Mouse (Mus musculus): ENCODE measurements around the gene Pola1.
"Not testable (repeated sequence)": the region's sequence is repeated elsewhere in the genome, so short reads cannot be mapped to it uniquely, and the experiment has no call there.

Pola1 gene

GRCm38 (mm10) chrX:93429738-93430260, 202.2 kb downstream of the Pola1 start:
- DNase-seq (ENCODE audit: low spot score) = no peak

- peak; percentile 4 for DNase-seq (ENCODE audit: low spot score)
These were observed 202.8 kb downstream of the Pola1 start for GRCm38 (mm10) chrX:93428956-93429737.

GRCm38 (mm10) chrX:93400871-93401270, 231.1 kb downstream of the Pola1 start:
- not testable (repeated sequence) for DNase-seq (ENCODE audit: low spot score)

- DNase-seq (ENCODE audit: low spot score) = no peak
These were observed 234.9 kb downstream of the Pola1 start for GRCm38 (mm10) chrX:93397089-93397488.

GRCm38 (mm10) chrX:93377285-93377972, 254.5 kb downstream of the Pola1 start:
- no peak for DNase-seq (ENCODE audit: low spot score)

- no peak for DNase-seq (ENCODE audit: low spot score)
These were observed 258.5 kb downstream of the Pola1 start for GRCm38 (mm10) chrX:93373503-93373902.

GRCm38 (mm10) chrX:93369708-93370107, 262.2 kb downstream of the Pola1 start:
- DNase-seq (ENCODE audit: low spot score) = no peak

DNA sequence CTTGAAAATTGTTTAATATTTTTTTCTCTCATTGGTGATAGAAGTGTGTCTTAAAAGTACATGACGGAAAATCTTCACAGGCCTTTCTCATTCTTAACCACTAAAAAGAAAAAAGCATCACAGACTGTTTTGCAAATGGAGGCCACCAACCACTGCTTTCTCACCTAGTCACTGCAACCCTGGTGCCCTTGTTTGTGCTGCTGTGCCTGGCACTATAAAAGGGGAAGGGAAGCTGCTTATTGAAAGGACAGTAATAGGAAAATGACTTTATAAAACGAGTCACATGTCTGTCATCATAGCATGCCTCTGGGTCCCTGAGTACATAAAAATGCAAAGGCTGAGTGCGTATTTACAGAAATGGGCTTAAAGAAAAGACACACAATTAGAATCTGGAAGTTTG, 263.7 kb downstream of the Pola1 start:
- no peak for DNase-seq (ENCODE audit: low spot score)

- DNase-seq (ENCODE audit: low spot score) = no peak
These were observed 310.6 kb downstream of the Pola1 start for GRCm38 (mm10) chrX:93321336-93321735.

DNA sequence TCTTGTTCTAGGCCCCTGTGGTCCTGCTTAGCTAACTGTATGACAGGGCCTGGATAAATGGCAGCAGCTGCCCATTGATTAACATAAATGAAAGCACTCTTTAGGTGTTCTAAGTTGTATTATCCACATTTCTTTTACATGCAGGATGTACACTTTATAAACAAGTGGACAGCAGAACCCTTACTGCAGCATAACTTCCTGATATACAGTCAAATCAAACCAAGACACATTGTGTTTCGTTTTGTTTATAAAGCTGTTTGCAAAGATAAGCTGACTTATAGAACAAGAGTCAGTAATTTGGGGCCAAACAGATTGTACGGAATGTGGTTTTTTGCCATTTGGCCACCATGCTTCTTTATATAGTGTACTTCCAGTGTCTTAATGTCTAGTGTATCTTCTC, 312.0 kb downstream of the Pola1 start:
- no peak for DNase-seq (ENCODE audit: low spot score)

GRCm38 (mm10) chrX:93317577-93317976, 314.4 kb downstream of the Pola1 start:
- DNase-seq (ENCODE audit: low spot score) = no peak

GRCm38 (mm10) chrX:93305780-93306179, 326.2 kb downstream of the Pola1 start:
- no peak for DNase-seq (ENCODE audit: low spot score)

DNA sequence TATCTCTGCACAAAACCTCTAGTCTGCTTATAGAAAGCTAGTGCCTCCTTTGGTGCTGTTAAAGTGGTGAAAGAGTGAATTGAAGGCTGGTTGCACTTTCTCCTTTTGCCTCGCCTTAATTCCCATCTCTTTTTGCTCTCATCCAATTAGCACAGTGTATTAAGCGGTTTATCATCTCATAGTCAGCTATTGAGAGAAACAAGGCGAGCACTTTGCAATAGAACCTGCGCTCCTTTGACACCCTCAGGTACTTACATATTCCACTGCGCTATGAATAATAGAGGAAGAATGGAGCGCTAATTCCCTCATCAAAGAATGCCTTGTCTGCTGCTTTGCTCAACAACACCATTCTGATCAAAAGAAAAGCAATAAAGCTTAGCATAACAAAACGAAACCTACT, 330.2 kb downstream of the Pola1 start:
- no peak for DNase-seq (ENCODE audit: low spot score)

- DNase-seq (ENCODE audit: low spot score) = no peak
These were observed 331.7 kb downstream of the Pola1 start for GRCm38 (mm10) chrX:93300183-93300815.

- no peak for DNase-seq (ENCODE audit: low spot score)
These were observed 332.2 kb downstream of the Pola1 start for GRCm38 (mm10) chrX:93299771-93300170.

DNA sequence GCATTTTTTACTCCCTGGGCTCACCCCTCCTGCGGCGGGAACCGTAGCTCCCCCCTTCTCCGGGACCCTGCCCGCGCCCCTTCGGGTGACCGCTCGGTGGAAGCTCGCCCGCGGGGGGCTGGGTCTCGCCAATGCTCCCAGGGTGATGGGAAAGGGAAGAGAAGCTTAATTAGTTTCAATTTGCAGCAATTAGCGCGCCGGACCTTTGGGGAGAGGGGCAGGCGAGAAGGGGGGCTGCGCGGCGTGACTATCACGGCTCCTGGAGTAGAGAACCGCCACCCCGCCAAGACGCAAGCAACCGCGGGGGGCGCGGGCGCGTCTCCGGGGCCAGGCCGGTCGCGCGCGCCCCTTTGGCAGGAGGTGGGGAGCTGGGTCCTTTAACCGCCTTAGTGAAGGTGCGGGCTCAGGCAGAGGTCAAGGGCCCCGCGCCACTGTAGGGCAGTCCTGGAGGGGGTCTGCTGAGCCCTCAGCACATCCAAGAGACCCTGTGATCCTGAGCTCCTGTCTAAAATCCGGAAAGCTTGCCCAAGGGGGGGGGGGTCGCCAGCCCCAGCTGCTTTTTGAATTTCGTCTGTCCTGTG, 332.8 kb downstream of the Pola1 start:
- no peak for DNase-seq (ENCODE audit: low spot score)

DNA sequence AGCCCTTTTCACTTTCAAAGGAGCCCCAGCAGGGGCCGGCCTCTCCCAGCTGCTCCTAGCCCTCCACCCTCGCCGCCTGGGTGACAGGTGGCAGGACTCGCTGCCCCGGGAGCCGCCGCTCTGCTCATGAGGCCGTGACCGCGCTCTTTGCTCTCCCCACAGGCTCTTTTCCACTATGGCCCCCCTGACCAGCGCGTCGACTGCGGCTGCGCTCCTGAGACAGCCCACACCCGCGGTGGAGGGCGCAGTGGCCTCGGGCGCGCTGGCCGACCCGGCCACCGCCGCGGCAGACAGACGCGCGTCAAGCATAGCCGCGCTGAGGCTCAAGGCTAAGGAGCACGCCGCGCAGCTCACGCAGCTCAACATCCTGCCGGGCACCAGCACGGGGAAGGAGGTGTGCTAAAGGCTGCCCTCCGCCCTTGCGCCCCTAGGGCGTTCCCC, 334.9 kb downstream of the Pola1 start:
- DNase-seq (ENCODE audit: low spot score) = no peak

DNA sequence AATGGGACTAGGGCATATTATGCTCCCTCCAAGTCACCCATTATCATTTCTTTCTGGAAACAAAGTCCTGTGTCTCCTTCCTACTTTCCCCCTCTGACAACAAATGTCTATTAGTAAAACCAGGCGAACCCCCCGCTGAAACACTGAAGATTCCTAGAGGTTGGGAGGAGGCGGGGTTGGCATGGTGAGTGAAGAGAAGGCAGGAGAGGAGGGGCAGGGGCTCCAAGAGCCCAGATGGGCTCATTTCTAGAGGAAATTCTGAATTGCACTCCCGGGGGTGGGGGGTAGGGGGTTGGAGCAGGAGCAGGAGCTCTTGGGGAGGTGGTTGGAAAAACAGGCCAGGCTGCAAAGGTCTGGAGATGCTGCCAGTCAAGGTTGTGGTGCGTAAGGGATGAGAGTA, 336.1 kb downstream of the Pola1 start:
- no peak for DNase-seq (ENCODE audit: low spot score)

DNA sequence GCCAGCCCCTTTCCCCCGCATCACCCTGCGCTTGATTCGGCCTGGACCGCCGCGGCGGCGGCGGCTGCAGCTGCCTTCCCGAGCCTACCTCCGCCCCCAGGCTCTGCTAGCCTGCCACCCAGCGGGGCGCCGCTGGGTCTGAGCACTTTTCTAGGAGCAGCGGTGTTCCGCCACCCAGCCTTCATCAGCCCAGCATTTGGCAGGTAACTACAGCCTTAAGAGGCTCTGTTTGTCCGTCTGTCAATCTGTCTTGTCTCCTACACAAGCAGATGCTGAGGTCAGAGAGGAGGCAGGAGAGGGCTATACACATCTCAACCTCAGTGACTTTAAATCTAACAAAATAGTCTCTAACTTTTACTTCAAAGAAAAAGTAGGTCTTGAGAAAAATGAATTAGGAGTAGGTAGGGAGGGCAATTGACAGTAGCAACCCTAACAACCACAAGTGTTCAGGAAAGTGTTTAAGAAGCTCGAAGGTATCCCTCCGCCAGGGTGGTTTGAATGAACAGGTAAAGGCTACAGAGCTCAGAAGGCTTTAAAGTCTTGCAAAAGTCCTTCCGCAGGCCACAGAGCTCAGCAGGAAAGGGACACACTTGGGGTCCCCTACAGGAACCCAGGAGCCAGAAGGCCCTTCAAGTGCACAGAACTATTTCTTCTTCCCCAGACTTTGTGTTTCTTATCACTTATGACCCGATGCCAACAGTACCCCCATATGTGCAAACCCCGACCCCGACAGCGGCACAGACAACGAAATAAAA, 337.0 kb downstream of the Pola1 start:
- no peak for DNase-seq (ENCODE audit: low spot score)

GRCm38 (mm10) chrX:93292031-93292430, 339.9 kb downstream of the Pola1 start:
- DNase-seq (ENCODE audit: low spot score) = no peak

- no peak for DNase-seq (ENCODE audit: low spot score)
These were observed 342.0 kb downstream of the Pola1 start for GRCm38 (mm10) chrX:93289851-93290380.

Data from embryo, embryonic 10 days (tissue).